Mouse (Mus musculus): ENCODE results near the gene Gm28269.

The Gm28269 gene

DNA sequence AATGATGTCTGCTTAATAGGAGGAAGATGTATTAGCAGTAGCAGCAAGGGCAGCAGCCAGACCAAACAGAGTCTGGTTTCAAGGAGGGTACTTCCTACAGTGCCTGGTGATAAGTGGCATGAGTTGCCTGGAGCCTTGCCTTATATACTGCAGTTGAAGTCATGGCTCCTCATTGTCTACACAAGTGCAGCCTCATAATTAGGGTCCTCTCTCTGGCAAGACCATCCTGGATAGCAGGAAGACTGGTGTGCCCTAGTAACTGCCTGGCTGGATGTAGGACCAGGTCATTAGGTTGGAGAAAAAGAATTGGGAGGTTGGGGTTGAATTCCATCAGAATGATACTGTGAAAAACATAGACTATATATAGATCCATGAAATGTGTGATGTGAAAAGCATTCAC is at the start of gene Gm28269:
TSS of gene Gm28269 (minus strand) at position 101 of the 400 bp plus-strand sequence.
- no peak for DNase-seq (ENCODE audit: extremely low read depth, low read depth, low spot score)

DNA sequence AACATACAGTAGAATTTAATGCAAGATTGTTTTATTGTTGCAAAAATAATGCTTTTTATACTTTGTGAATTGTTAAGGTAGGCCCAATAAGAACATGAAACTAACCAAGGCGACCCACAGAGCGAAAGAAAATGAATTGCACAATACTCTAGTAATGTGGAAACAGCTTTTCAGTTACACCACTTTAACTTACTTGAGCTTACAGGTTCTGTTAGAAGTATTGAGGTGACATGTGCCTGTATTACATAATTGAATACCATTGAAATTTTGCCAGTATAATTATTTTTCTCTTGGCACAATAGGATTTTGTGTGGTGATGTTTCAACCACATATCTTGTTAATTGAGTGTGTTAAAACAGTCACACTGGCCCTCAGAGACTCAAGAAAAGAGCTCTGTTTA is 28.0 kb downstream of the Gm28269 start:
- peak; percentile 19 for DNase-seq (ENCODE audit: extremely low read depth, low read depth, low spot score)

DNA sequence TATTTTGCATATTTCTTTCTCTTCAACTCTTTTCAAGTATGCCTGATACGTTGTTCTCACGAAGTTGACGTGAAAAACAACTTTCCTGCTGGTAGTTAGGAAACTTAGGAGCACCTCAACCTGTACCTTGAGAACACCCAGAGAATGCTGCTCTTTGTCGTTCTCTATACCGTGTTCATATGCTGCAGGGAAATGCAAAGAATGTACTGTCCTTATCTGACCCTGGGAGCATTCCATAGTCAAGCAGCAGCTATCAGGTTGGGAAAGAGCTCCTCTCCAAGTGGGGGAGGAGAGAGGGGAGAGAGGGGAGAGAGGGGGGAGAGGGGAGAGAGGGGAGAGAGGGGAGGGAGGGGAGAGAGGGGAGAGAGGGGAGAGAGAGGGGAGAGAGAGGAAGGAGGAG is 29.6 kb downstream of the Gm28269 start:
- DNase-seq (ENCODE audit: extremely low read depth, low read depth, low spot score), result no peak

DNA sequence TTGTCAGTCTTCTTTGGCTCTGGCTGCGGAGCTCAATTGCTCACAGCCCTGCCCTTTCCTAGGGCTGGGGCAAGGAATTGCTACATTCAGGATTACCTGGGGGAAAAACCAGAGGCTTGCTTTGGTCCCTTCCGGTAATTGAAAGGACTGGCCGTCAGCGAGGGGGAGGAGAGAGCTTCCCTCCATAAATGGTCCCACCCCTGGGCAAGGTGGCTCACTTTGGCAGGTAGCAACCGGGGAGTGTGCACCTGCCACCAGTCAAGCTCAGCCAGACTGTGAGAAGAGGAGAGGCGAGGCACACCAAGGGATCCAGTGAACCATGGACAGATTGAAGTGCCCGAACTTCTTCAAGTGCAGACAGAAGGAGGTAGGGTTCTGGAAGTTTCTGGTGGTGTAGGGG is 30.1 kb downstream of the Gm28269 start, which contains the start of gene Slc6a14:
TSS of gene Slc6a14 (plus strand) at position 68 of the 400 bp plus-strand sequence.
- DNase-seq (ENCODE audit: extremely low read depth, low read depth, low spot score), result no peak

DNA sequence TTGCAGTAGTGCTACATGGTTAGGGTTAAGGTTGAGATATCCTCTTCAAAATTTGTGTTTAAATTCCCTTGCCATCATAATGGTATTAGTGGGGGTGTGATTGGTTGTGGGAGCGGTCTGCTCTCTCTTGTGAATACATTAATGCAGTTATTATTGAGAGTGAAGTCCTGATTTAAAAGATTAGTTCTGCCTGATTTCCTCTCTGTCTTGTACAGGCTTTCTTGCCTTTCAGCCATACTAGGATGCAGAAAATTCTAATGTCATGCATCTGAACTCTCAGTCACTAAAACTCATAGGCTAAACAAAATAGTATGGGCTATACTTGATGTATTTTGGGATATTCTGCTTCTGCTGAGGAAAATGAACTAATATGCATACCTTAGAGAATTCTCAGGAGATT is 40.4 kb downstream of the Gm28269 start:
- DNase-seq (ENCODE audit: extremely low read depth, low read depth, low spot score), result no peak

DNA sequence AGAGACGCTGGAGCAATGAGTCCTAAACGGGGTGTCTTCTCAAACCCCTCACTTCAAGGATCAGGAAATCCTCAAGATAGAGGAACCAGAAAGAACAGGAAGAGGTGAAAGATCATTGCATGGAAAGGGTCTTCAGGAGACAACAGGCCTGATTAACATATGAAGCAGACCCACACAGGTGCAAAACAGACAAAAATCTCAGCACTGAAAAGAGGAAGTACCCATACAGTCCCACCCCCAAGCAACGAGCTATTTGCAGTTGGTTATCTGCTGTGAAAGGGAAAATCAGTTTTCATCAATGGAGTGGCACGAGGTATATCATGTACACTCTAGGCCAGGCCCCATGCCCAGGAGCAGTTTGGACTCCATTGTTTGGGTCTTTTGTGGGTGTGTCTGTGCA is 43.3 kb downstream of the Gm28269 start:
- no peak for DNase-seq (ENCODE audit: extremely low read depth, low read depth, low spot score)

DNA sequence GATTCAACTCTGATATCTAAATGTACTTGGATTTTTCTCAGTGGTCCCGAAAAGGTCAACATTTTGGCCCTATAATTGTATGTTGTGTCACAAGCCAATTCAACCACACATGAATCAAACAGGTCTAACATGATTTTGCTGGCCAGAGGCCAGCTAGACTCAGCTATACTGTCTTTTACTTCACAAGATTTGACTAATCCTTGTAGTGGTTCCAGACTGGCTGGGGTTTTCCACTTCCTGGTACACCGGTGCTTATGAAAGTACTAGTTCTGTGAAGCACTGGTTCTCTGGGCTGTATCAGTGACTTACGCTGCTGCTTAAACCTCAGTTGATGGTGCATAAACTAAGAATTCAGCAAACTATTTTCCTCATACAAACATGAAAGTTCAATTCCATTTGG is 49.2 kb downstream of the Gm28269 start:
- peak; percentile 40 for DNase-seq (ENCODE audit: extremely low read depth, low read depth, low spot score)

DNA sequence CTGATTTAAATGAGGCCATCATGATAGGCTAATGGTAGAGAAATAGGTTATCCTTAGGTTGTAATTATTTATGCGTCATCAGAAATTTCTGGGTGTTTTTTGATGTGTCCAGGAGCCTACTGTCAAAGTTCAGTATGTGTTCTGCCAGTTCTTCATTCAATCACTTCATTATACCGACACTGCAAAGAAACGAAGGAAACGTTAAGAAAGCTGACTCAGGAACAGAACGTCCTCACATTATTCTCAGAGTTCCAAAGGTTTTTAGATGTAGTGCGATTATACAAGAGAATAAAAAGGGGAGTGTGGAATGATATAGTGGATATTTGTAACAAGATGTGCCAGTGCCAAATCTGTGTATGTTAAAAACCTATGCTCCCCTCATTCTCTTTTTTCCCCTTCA is 49.7 kb downstream of the Gm28269 start:
- DNase-seq (ENCODE audit: extremely low read depth, low read depth, low spot score), result no peak
